In the genomic region with DNA sequence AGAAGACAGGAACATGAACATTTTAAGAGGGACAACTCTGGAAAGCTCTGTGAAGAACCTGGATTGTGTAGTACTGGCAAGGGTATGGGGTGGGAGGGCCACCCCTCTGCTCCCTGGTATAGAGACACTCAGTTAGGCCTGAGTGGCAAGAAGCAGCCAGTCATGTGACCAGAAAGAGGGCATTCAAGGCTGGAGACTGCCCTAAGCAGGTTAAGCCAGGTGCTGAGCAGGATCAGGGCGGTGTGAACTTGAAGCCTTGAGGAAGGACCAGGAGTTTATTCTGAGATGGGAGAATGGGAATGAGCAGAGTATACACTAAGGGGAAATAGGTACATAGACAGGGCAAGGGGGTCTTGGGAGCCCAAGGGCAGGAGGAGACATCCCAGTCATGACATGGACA, we compare ENCODE assay signal across 1 mouse cellular context.
TF ChIP-seq lines count a peak whose summit lies in the region.

No protein-coding gene starts in this region.

TF ChIP-seq in myocyte, 11 proteins besides CTCF, POLR2A, EP300 and RAD21:
- no peak for TF ChIP-seq REST (IDR thresholded peaks at IDR 0.05; ENCODE audit: insufficient read depth, insufficient read length)
- no peak for TF ChIP-seq MYOG (IDR thresholded peaks at IDR 0.05; ENCODE audit: control insufficient read depth in 1 of 3, insufficient read depth in 1 of 3, insufficient read length in 2 of 3, low read depth in 2 of 3)
- no peak for TF ChIP-seq CEBPB (IDR thresholded peaks at IDR 0.05; ENCODE audit: insufficient read depth, poor library complexity, severe bottlenecking)
- no peak for TF ChIP-seq SRF (IDR thresholded peaks at IDR 0.05; ENCODE audit: control insufficient read depth, insufficient read length, low read depth)
- no peak for TF ChIP-seq E2F4 (IDR thresholded peaks at IDR 0.05; ENCODE audit: insufficient read depth)
- TF ChIP-seq TCF3 (IDR thresholded peaks at IDR 0.05; ENCODE audit: insufficient read length, low read depth) = no peak
- TF ChIP-seq MAX (IDR thresholded peaks at IDR 0.05; ENCODE audit: low read depth) = no peak
- TF ChIP-seq TCF12 (IDR thresholded peaks at IDR 0.05; ENCODE audit: insufficient read depth, poor library complexity, severe bottlenecking) = no peak
- TF ChIP-seq MYOD1 (IDR thresholded peaks at IDR 0.05; ENCODE audit: control insufficient read depth in 1 of 3, insufficient read length in 2 of 3, low read depth in 2 of 3) = no peak
- TF ChIP-seq POLR2AphosphoS2 (IDR thresholded peaks at IDR 0.05; ENCODE audit: insufficient read length, low read depth) = no peak
- no peak for TF ChIP-seq USF1 (IDR thresholded peaks at IDR 0.05; ENCODE audit: low read depth)
